Mouse (Mus musculus): ENCODE measurements around the gene Syt14.

Gene Syt14

DNA sequence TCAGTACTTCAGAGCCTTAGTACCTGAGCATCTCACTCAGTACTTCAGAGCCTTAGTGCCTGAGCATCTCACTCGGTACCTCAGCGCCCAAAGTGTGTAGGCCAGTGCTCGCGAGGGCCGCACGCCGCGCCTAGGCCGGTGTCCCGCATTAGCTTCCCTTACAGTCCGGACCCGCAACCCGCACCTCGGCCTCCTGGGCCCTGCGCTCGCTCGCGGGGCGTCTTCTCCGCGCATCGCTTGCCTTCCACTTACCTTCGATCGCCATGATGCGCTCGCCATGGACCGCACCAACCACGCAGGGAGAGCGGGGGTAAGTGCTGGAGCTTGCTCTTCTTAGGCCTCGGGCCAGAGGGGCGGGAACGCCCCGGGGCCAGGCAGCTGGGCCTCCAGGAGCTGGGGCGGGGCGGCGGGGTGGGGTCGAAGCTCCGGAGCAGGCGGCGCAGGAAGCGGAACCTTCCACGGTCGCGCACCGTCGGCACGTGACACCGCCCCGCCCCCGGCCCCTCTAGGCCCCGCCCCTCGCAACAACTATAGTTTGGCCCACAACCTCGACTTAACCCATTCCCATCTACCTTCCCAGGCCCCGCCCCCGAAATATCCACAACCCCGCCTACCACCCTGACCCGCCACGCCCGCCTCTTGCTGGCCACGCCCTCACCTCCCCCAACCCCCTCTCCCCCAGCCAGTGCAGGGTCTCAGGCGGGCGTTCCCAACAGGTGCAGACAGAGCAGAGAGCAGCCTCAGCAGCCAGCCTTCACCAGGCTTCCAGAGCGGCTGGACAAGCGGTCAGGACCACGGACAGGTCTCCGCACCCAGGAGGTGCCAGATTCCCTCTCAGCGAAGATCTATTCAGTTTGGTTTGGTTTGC is at the start of gene Syt14:
Gene Syt14 (minus strand): TSS at position 405 of the 868 bp plus-strand sequence.
- peak; percentile 77 for ATAC-seq (ENCODE audit: insufficient number of reproducible peaks, low FRiP score, low TSS enrichment)

DNA sequence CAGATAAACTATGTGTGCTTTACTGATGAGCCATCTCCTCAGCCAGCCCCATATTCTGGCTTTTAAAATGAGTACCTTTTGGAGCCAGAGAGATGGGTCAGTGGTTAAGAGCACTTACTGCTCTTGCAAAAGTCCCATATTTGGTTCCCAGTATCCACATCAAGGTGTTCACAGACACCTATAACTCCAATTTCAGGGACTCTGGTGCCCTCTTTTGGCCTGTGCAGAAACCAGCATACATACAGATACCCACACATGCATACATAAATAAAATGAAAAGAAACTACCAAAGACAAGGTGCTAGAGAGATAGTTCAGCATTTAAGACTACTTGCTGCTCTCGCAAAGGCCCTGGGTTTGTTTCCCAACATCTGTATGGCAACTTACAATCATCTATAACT is 48.4 kb upstream of the Syt14 start:
- ATAC-seq (ENCODE audit: insufficient number of reproducible peaks, low FRiP score, low TSS enrichment) = no peak

DNA sequence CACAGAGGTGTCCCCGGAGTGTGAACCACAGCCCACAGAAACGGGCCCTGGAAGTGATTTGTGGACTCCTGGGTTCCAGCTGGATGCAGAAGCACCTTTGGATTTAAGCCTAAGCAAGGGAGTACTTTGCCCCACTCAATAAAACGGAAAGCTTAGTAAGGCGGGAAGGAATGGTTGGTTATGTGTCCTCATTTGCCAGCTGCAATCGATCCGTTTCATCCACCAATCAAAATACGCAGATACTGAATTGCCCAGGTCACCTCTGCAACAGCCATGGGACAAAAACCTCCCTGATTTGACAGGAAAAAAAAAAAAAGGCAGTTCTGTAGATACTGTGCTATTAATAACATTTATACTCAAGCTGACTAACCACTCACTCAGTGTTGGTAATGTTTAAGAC is 47.5 kb upstream of the Syt14 start:
- ATAC-seq (ENCODE audit: insufficient number of reproducible peaks, low FRiP score, low TSS enrichment) = no peak

DNA sequence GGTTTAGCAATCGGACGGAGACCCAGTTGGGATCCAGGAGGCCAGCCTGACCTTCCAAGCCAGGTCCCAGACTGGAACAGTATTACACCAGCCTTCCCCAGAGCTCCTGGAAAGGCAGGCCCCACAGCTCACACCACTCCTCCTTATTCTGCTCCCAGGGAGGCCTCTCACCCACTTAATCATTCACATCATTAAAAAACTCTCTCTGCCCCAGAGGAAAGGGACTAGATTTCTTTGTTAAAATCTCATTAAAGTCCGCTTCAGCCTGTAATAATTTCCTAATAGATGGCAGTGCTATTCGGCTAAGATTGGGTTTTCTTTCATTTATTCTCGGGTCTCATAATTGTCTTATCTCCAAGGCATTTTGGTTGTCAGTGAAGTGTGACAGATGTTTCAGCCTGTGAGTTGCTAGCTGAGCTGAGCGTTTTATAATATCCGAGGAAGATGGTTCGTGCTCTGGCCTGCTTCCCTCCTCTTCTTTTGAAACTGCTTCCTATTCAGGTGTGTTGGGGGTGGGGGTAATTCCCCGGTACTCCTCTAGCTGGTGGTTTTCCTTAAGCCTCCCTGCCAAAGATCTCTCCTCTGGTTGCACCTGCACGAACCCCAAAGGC is 46.8 kb upstream of the Syt14 start:
- no peak for ATAC-seq (ENCODE audit: insufficient number of reproducible peaks, low FRiP score, low TSS enrichment)

DNA sequence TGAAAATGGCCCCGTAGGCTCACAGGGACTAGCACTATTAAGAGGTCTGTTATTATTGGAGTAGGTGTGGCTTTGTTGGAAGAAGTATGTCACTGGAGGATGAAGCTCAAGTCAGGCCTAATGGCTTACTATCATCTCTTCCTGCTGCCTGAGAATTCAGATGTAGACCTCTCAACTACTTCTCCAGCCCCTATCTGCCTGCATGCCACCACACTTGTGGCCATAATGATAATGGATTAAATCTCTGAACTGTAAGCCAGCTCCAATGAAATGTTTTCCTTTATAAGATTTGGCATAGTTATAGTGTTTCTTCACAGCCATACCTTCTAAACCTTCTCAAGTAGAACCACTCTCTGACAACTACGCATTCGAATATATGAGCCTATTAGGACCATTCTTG is 27.0 kb upstream of the Syt14 start:
- no peak for ATAC-seq (ENCODE audit: insufficient number of reproducible peaks, low FRiP score, low TSS enrichment)

DNA sequence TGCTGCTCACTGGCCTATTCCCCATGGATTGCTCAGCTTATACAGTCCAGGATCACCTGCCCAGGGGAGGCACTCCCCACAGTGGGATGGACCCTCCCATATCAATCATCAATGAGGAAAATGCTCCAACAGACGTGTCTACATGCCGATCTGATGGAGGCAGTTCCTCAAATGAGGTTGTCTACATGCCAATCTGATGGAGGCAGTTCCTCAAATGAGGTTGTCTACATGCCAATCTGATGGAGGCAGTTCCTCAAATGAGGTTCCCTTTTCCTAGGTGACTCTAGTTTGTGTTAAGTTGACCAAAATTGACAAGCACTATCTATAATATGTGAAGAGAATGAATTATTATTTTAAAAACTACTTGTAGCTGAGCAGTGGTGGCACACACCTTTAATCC is 24.6 kb upstream of the Syt14 start:
- no peak for ATAC-seq (ENCODE audit: insufficient number of reproducible peaks, low FRiP score, low TSS enrichment)

DNA sequence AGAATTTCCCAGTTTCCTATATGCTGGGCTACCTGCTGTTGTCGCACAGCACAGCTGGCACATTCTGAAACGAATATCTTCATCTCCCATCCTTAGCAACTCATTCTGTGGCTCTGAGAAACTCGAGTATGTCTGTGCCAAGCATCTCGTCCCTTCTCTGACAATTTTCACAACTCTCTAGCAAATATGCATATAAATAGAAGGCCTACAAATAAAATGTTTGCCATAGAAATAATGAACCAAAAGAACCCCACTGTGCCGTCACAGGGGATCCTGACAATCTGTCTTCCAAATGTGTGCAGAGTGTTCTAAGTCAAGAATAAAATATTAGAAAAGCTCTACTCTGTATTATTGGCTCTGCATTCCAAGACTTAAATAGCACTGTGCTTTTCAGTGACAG is 24.0 kb upstream of the Syt14 start:
- no peak for ATAC-seq (ENCODE audit: insufficient number of reproducible peaks, low FRiP score, low TSS enrichment)

DNA sequence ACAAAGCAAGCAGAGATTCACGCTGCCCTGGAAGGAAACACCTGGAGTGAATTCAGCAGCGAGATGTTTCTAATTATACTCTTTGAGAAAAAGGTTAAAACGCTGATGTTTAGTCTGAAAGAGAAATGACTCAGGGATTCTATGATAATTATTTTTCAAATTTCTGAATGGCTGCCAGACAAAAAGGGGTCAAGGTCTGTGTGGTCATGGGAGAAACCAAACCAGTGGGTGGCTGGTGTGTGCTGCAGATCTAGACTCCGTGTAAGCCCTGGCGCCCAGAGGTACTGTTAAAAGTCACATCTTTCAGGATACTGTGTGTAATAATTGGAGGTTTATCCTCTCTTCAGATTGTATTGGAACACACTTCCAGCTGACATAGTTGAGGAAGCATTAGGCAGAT is 18.8 kb upstream of the Syt14 start:
- ATAC-seq (ENCODE audit: insufficient number of reproducible peaks, low FRiP score, low TSS enrichment) = no peak

DNA sequence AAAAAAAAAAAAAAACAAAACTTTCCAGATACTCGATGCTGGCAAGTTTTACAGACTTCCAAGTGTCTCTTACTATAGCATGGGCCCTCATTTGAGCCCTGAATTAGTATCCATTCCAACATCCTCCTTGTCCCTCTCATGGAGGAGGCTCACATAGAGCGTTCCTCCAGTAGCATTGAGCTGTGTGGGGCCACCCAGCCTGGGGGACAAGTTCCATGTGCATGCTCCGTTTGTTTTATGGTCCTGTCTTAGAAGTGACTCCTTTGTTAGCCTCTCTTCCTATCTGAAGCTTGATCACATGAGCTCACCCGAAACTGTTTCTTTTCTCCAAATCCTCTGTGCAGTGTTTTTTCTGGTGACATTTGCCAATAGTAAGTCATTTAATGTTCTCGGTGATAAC is 17.5 kb upstream of the Syt14 start:
- ATAC-seq (ENCODE audit: insufficient number of reproducible peaks, low FRiP score, low TSS enrichment) = no peak

DNA sequence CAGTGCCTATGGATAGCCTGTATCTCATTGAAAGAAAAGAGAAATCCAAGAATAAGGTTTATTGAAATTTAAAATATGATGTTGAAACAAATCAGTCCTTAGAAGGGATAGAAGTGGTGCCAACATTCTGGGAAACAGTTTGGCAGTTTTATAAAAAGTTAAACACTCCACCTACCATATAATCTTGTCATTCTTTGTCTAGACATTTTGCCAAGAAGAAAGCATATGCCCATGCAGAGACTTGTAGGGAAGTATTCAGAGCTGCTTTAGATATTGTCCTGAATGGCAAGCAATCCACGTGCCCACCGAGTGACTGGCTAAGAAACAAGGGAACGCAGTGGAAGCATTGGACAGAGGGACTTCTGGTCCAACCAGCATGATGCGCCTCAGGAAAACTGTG is 12.0 kb upstream of the Syt14 start:
- no peak for ATAC-seq (ENCODE audit: insufficient number of reproducible peaks, low FRiP score, low TSS enrichment)

DNA sequence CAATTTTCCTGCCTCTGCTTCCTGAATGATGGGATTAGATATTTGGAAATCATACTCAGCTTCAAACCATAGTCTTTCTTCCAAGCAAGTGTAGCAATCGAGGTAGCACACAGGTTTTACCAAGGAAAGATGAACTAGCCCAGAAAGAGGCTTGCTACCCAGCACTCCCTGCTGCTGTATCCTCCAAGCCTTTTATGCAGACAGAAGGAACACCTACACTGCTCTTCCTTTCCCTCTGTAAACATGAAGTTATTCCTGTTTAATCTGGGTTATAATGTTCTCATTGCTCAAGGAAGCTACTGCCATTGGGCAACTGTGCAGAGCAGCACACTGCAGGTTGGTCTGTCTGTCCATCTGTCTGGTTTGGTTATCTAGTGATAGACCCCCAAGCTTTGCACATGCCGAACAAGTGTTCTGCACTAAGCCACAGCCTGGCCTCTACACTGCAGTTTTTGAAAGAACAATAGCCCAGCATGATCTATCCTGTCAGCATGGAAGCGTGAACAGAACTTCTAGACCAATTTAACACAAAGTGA is 7.3 kb upstream of the Syt14 start:
- ATAC-seq (ENCODE audit: insufficient number of reproducible peaks, low FRiP score, low TSS enrichment) = no peak

DNA sequence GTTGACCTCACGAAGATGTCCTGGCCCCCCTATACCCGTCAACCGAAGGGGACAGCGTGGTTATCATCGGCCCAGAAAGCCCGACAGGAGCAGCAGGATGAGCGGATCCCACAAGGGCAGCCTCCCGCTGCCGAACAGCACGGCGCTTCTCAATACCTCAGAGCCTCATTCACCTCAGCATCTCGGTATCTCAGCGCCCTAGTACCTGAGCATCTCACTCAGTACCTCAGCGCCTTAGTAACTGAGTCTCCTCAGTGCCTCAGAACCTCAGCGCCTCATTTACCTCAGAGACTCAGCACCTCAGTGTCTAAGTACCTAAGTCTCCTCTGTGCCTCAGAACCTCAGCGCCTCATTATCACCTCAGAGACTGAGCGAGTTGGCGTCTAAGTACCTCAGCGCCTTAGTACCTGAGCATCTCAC is 614 bp downstream of the Syt14 start:
- ATAC-seq (ENCODE audit: insufficient number of reproducible peaks, low FRiP score, low TSS enrichment) = peak; percentile 60

DNA sequence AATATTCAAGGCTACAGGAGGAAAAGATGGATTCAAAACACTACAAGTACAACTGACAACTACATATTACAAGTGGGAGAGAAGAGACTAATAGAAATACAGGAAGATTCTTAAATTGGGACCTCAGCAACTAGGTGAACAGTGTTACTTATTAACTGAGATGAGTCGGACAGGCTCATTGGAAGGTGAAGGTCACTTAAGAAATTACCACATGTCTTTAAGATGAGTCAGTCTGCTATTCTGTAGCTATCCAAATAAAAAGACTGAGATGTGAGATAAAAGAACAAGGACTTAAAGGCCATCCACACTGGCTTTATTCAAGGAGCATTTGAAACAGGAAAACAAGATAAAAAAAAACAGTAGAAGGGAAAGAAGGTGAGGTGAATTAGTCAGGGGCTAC is 11.3 kb downstream of the Syt14 start:
- no peak for ATAC-seq (ENCODE audit: insufficient number of reproducible peaks, low FRiP score, low TSS enrichment)

DNA sequence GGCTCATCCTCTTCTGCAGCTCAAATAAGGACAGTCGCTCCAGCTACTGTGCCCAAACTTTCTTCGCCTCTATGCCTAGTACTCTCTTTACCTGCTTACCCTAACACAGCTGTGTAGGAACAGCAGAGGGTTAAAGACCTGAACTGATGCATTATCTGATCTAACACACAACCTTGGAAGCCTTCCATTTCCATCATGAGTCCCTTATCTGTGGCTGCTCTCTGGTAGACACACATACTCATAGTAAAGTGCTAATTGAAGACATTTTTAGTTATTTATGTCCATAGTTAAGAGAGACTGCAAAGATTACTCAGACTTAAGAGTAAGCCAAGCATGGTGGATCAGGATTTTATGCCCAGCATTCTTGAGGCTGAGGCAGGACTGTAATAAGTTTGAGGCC is 23.2 kb downstream of the Syt14 start:
- no peak for ATAC-seq (ENCODE audit: insufficient number of reproducible peaks, low FRiP score, low TSS enrichment)

DNA sequence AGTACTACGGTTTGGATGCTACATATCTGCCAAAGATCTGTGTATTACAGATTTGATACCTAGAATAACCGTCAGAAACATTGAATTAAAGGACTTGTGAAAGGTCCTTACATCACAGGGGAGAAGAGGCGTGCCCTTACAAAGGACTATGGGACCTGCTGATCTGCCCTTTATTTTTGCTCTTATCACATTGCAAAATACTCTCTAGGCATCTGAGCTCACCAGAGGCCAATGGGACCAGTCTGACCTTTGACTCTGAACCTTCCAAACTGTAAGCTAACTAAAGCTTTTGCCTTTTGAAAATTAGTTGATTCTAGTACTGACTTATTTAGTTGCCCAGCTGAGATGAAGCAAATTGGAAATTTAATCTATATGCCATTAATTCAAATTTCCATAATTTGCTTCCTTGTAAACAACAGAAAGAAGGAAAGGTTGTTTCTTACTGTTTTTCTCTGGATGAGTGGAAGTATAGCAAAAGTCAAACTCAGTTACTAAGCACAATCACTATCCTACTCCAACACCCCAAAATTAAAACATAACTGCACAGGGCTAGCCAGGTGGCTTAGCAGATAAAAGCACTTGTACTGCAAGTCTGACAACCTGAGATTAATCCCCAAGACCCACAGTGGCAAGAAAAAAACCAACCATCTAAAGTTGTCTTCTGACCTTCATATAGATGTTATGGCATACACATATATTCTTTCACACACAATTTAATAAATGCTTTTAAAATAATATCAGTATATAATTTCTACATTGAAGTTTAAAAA is 24.4 kb downstream of the Syt14 start:
- ATAC-seq (ENCODE audit: insufficient number of reproducible peaks, low FRiP score, low TSS enrichment) = no peak

DNA sequence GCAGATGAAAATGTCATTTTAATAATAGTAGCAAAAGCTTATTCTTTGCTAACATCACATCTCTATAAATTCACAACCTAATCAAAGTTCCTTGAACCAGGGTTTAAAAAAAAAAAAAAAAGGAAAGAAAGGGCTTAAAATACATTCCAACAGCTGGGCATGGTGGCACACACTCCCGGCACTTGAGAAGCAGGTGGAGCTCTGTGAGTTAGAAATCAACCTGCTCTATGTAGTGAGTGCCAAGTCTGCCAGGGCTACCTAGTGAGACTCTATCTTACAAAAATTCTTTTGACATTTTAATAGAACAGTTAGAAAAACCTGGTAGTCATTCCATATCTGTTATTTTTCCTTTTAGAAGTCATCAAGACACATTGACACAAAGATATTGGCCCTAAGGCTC is 31.0 kb downstream of the Syt14 start:
- no peak for ATAC-seq (ENCODE audit: insufficient number of reproducible peaks, low FRiP score, low TSS enrichment)

DNA sequence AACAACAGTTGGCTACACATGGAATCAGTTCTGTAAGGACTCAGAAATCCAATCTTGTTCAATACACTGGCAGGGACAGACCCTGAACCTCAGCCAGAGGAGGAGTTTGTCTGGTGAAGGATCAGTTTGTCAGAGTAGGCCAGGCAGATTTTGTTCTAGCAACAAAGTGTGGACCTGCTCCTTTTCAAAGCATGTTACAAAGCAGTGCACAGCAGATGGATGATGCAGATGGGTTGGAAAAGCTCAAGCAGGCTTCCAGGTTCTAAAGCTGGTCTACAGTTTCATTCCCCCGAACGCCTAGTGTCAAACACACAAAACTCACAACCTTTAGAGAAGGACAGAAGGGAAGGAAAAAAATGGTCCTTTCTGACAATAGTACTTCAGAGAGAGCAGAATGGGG is 31.6 kb downstream of the Syt14 start:
- peak; percentile 61 for ATAC-seq (ENCODE audit: insufficient number of reproducible peaks, low FRiP score, low TSS enrichment)

DNA sequence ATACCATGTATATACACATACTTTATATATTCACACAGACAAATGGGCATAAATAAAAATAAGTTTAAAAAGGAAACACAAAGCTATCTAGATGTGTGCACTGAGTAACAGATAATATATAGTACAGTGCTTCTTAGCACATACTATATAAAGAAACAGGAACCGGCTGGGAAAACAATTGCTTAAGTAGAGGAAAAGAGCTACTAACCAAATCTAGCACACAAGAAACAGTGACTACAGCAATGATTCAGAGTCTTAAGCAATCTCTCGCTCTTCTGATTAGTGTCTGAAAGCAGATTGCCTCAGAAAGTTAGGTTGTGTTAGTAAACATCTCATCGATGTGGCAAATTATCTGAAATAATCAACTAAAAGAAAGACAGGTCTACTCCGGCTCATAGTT is 33.3 kb downstream of the Syt14 start:
- no peak for ATAC-seq (ENCODE audit: insufficient number of reproducible peaks, low FRiP score, low TSS enrichment)

DNA sequence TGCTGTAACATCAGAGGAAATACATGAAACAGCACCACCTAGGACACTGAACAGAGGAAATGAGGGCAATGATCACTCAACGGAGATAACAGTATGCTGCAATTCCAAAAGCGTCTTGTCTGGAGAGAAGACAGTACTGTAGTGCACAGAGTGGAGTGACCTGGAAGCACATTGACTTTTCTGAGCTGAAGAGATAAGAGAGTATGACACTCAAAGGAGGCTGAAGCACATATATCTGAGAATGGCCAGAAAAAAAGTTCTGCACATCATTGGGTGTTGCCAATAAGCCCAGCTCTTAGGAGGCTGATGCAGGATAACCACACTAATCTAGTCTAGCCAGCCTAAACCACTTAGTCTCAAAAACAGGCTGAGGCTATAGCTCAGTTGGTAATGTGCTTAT is 34.0 kb downstream of the Syt14 start:
- ATAC-seq (ENCODE audit: insufficient number of reproducible peaks, low FRiP score, low TSS enrichment) = no peak

DNA sequence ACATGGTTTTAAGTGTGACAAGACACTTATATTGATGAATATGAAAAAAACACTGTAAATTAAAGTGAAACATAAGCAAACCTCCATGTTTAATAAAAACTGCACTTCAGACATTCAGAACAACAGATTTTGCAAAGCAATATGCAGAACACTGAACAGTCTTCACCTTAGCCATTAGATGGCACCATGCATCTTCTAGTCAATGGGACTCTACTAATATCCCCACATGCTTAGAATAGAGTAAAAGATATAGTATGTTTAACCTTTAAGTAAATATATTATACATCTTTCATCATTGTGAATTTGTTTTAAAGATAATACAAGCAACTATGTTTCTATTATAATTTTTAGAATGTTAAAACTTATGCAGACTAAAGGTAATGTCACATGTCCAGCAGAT is 34.7 kb downstream of the Syt14 start:
- 0 out of 2 replicates have a peak, but pooled peaks have one; percentile 56 for ATAC-seq (ENCODE audit: insufficient number of reproducible peaks, low FRiP score, low TSS enrichment)
